Mouse (Mus musculus): ENCODE measurements around the gene Ugt1a10.

GRCm38 (mm10) chr1:88255989-88256754, 201.0 kb downstream of the Ugt1a10 start:
- no peak for TF ChIP-seq POLR2A (IDR thresholded peaks at IDR 0.05; ENCODE audit: borderline replicate concordance, extremely low read depth, insufficient read depth, insufficient read length, poor library complexity, severe bottlenecking)
- no peak for TF ChIP-seq CTCF (IDR thresholded peaks at IDR 0.05; ENCODE audit: borderline replicate concordance, extremely low read depth, insufficient read depth, insufficient read length)

Data from brain, embryonic 14.5 days (tissue).